Mouse (Mus musculus) midbrain, embryonic 10.5 days (tissue): ENCODE data around the gene Eif2ak2. TPM values are rescaled to one million over a fixed set of nuclear protein-coding genes. Genes with fewer than 3 reads are reported as not detected.

Experiments used
- DNase-seq: peaks from one replicate; pipeline ENCODE4 v3.0.0-alpha.2; 2017; ENCODE audit warnings: low spot score
- H3K27ac ChIP-seq: fragments of 300-500 bp; sonication (generic); replicated peaks from 2 replicates; pipeline ENCODE4 v1.5.1; 2016; ENCODE audit warnings: mild to moderate bottlenecking
- H3K27me3 ChIP-seq: fragments of 300-500 bp; sonication (generic); 2 replicates; pipeline ENCODE4 v1.6.1; 2016; ENCODE audit warnings: low read depth, mild to moderate bottlenecking; ENCODE audit not compliant: poor library complexity, severe bottlenecking
- H3K36me3 ChIP-seq: fragments of 300-500 bp; sonication (generic); 2 replicates; pipeline ENCODE4 v1.6.1; 2016; ENCODE audit warnings: mild to moderate bottlenecking, moderate library complexity
- H3K4me1 ChIP-seq: fragments of 300-500 bp; sonication (generic); 2 replicates; pipeline ENCODE4 v1.6.1; 2016
- H3K4me3 ChIP-seq: fragments of 300-500 bp; sonication (generic); 2 replicates; pipeline ENCODE4 v1.5.1; 2016; ENCODE audit warnings: mild to moderate bottlenecking, moderate library complexity
- H3K9me3 ChIP-seq: fragments of 300-500 bp; sonication (generic); replicated peaks from 2 replicates; pipeline ENCODE4 v1.6.1; 2016; ENCODE audit warnings: mild to moderate bottlenecking
- WGBS: fragments of 180-500 bp; shearing (Covaris S2); methylation state at CpG from one replicate; pipeline ENCODE4 v1.1.7; 2016; 5-methylcytosine and 5-hydroxymethylcytosine counted together
- polyA plus RNA-seq: library from polyadenylated mRNA; unstranded; fragments of >200 nt; fragmentation: Nextera tagmentation; extraction: Ambion mirVana; gene quantifications from 2 replicates; pipeline ENCODE4 v1.2.1, GENCODE M21; 2016

Gene Eif2ak2
- polyA plus RNA-seq, 1 experiment from 2014 or later: 4.6 TPM

GRCm38 (mm10) chr17:78889184-78889583 is 6.8 kb upstream of the Eif2ak2 start:
- Histone ChIP-seq H3K4me1 (no peaks in the 10 kb centered on the region), H3K9me3 (no peaks in the 10 kb centered on the region), H3K4me3 (no peak overlapping the region), H3K27me3 (no peaks in the 10 kb centered on the region), H3K27ac (no peak overlapping the region), H3K36me3 (no peaks in the 10 kb centered on the region)
- no peak for DNase-seq
- WGBS: 62% methylated on average over 3 of the region's 3 CpGs

- no peaks in the 10 kb centered on the region for H3K27me3 ChIP-seq
- H3K27ac ChIP-seq: no peak overlapping the region
- 88% methylated on average over 4 of the region's 4 CpGs for WGBS
- no peaks in the 10 kb centered on the region for H3K9me3 ChIP-seq
- no peak for DNase-seq
- H3K4me1 ChIP-seq: no peaks in the 10 kb centered on the region
- H3K36me3 ChIP-seq: no peaks in the 10 kb centered on the region
- H3K4me3 ChIP-seq: no peak overlapping the region
Observed at GRCm38 (mm10) chr17:78888554-78888953, 6.2 kb upstream of the Eif2ak2 start.

GRCm38 (mm10) chr17:78885286-78886065 is 3.1 kb upstream of the Eif2ak2 start:
- no peak overlapping the region for H3K27ac ChIP-seq
- no peak overlapping the region for H3K4me3 ChIP-seq
- 81% methylated on average over 5 of the region's 5 CpGs for WGBS
- DNase-seq: no peak
- peaks cover 17% of the 10 kb centered on the region for H3K4me1 ChIP-seq
- no peaks in the 10 kb centered on the region for H3K36me3 ChIP-seq
- no peaks in the 10 kb centered on the region for H3K9me3 ChIP-seq
- no peaks in the 10 kb centered on the region for H3K27me3 ChIP-seq

- Histone ChIP-seq H3K36me3 (no peaks in the 10 kb centered on the region), H3K27me3 (no peaks in the 10 kb centered on the region), H3K27ac (no peak overlapping the region), H3K4me1 (peaks cover 17% of the 10 kb centered on the region), H3K9me3 (no peaks in the 10 kb centered on the region), H3K4me3 (no peak overlapping the region)
- no peak for DNase-seq
- 91% methylated on average over 4 of the region's 4 CpGs for WGBS
Observed at GRCm38 (mm10) chr17:78883291-78883690, 918 bp upstream of the Eif2ak2 start.

GRCm38 (mm10) chr17:78881878-78882304 is 482 bp downstream of the Eif2ak2 start:
- WGBS: 9% methylated on average over 7 of the region's 7 CpGs
- H3K4me3 ChIP-seq: peak overlapping the region; percentile 68
- H3K27me3 ChIP-seq: no peaks in the 10 kb centered on the region
- DNase-seq: no peak
- H3K27ac ChIP-seq: peak overlapping the region; percentile 84
- H3K36me3 ChIP-seq: 0 out of 2 replicates have a peak, but pooled peaks cover 3% of the 10 kb centered on the region
- peaks cover 17% of the 10 kb centered on the region for H3K4me1 ChIP-seq
- no peaks in the 10 kb centered on the region for H3K9me3 ChIP-seq

GRCm38 (mm10) chr17:78873886-78874285 is 8.5 kb downstream of the Eif2ak2 start:
- DNase-seq: no peak
- WGBS: 91% methylated on average over 6 of the region's 6 CpGs
- Histone ChIP-seq H3K9me3 (no peaks in the 10 kb centered on the region), H3K27ac (no peak overlapping the region), H3K4me3 (no peak overlapping the region), H3K36me3 (peaks cover 14% of the 10 kb centered on the region; the same call in 1 of the 2 replicates), H3K27me3 (no peaks in the 10 kb centered on the region), H3K4me1 (no peaks in the 10 kb centered on the region)

GRCm38 (mm10) chr17:78856243-78856642 is 26.1 kb downstream of the Eif2ak2 start:
- no peaks in the 10 kb centered on the region for H3K27me3 ChIP-seq
- WGBS: 90% methylated on average over 10 of the region's 10 CpGs

GRCm38 (mm10) chr17:78842271-78842928 is 40.0 kb downstream of the Eif2ak2 start:
- no peak for DNase-seq
- 93% methylated on average over 7 of the region's 7 CpGs for WGBS
- Histone ChIP-seq H3K4me3 (no peak overlapping the region), H3K4me1 (no peaks in the 10 kb centered on the region), H3K27ac (no peak overlapping the region), H3K27me3 (no peaks in the 10 kb centered on the region), H3K36me3 (peaks cover 89% of the 10 kb centered on the region), H3K9me3 (no peaks in the 10 kb centered on the region)

More at GRCm38 (mm10) chr17:78856243-78856642, 26.1 kb downstream of the Eif2ak2 start:
- H3K9me3 ChIP-seq: no peaks in the 10 kb centered on the region
- DNase-seq: no peak
- no peak overlapping the region for H3K4me3 ChIP-seq
- peaks cover 32% of the 10 kb centered on the region for H3K36me3 ChIP-seq
- H3K27ac ChIP-seq: no peak overlapping the region
- H3K4me1 ChIP-seq: no peaks in the 10 kb centered on the region

- Histone ChIP-seq H3K36me3 (peaks cover 31% of the 10 kb centered on the region), H3K4me3 (peak overlapping the region; percentile 90), H3K4me1 (peaks cover 10% of the 10 kb centered on the region), H3K27ac (peak overlapping the region; percentile 83), H3K27me3 (no peaks in the 10 kb centered on the region), H3K9me3 (no peaks in the 10 kb centered on the region)
- no peak for DNase-seq
- WGBS: 45% methylated on average over 2 of the region's 2 CpGs
Observed at GRCm38 (mm10) chr17:78836056-78836455, 46.3 kb downstream of the Eif2ak2 start.

- DNase-seq: peak; percentile 100
- no peaks in the 10 kb centered on the region for H3K9me3 ChIP-seq
- H3K27ac ChIP-seq: peak within 1 kb of the TSS; percentile 83
- peaks cover 10% of the 10 kb centered on the region for H3K4me1 ChIP-seq
- peaks cover 31% of the 10 kb centered on the region for H3K36me3 ChIP-seq
- no peaks in the 10 kb centered on the region for H3K27me3 ChIP-seq
- under 1% methylated on average over 81 of the region's 81 CpGs for WGBS
- H3K4me3 ChIP-seq: peak within 1 kb of the TSS; percentile 90
Observed at GRCm38 (mm10) chr17:78834856-78835835, 47.2 kb downstream of the Eif2ak2 start, which contains the start of the genes Heatr5b and Gpatch11. Heatr5b (minus strand) TSS chr17:78835364. Gpatch11 (plus strand) TSS chr17:78835567.

- peaks cover 78% of the 10 kb centered on the region for H3K36me3 ChIP-seq
- 94% methylated on average over 13 of the region's 13 CpGs for WGBS
Observed at GRCm38 (mm10) chr17:78824346-78824745, 58.0 kb downstream of the Eif2ak2 start.

GRCm38 (mm10) chr17:78809582-78809981 is 72.8 kb downstream of the Eif2ak2 start:
- H3K4me3 ChIP-seq: no peak overlapping the region
- H3K4me1 ChIP-seq: no peaks in the 10 kb centered on the region
- no peaks in the 10 kb centered on the region for H3K27me3 ChIP-seq
- no peak overlapping the region for H3K27ac ChIP-seq
- no peaks in the 10 kb centered on the region for H3K9me3 ChIP-seq
- 94% methylated on average over 3 of the region's 3 CpGs for WGBS
- no peak for DNase-seq
- peaks cover 43% of the 10 kb centered on the region for H3K36me3 ChIP-seq

More at GRCm38 (mm10) chr17:78824346-78824745, 58.0 kb downstream of the Eif2ak2 start:
- no peak overlapping the region for H3K27ac ChIP-seq
- H3K4me3 ChIP-seq: no peak overlapping the region
- no peaks in the 10 kb centered on the region for H3K27me3 ChIP-seq
- H3K4me1 ChIP-seq: no peaks in the 10 kb centered on the region
- no peaks in the 10 kb centered on the region for H3K9me3 ChIP-seq
- DNase-seq: no peak
